Mouse (Mus musculus) heart, adult 2 months (tissue): ENCODE data around the gene Zfp618.

Source experiments
- CTCF ChIP-seq: fragments of 200-600 bp; IDR thresholded peaks from 2 replicates; pipeline ENCODE4 v1.8.1; 2022; ENCODE audit warnings: antibody characterized with exemption, mild to moderate bottlenecking, moderate library complexity
- EP300 ChIP-seq: fragments of 200-500 bp; IDR thresholded peaks from 2 replicates; pipeline ENCODE4 v1.6.1; 2011; ENCODE audit warnings: low read depth, low read length, control low read depth; ENCODE audit not compliant: insufficient read depth
- POLR2A ChIP-seq: fragments of 200-500 bp; IDR thresholded peaks from 2 replicates; pipeline ENCODE4 v1.6.1; 2011; ENCODE audit warnings: mild to moderate bottlenecking, low read depth, low read length, control low read depth; ENCODE audit not compliant: insufficient read depth

DNA sequence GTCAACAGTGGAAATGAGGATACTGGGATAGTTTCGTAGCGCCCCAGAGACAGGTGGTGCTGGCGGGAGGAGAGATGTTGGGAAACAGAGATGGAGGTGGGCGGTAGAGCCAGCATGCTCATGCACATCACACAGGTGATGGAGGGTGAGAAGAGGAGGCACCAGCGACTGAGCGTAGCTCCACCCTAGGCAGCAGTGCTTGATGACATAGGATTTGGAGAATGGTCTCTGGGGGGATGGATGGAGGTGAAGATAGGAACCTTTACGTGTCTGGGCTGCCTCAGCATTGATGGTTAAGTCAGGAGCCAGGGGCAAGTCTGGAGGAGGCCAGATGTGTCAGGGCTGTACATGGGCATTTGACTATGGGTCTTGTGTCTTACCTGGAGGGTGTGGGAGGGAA is 58.7 kb downstream of the Zfp618 start:
- TF ChIP-seq CTCF = no peak
- TF ChIP-seq POLR2A = no peak
- no peak for TF ChIP-seq EP300
